Mouse (Mus musculus) G1E-ER4 (cell line): ENCODE data around the gene Agpat1. TPM values are rescaled to one million over a fixed set of nuclear protein-coding genes. Genes with fewer than 3 reads are reported as not detected.

Experiments used
- GATA1 ChIP-seq: IDR thresholded peaks from one replicate; pipeline ENCODE4 v1.8.0; 2012; ENCODE audit warnings: low read length, inconsistent platforms
- polyA plus RNA-seq: library from polyadenylated mRNA; stranded (reverse); fragments of >175 nt; gene quantifications from 2 replicates; pipeline ENCODE4 v1.2.3, GENCODE M21; 2012

The Agpat1 gene
- polyA plus RNA-seq, 1 experiment = 143 TPM

DNA sequence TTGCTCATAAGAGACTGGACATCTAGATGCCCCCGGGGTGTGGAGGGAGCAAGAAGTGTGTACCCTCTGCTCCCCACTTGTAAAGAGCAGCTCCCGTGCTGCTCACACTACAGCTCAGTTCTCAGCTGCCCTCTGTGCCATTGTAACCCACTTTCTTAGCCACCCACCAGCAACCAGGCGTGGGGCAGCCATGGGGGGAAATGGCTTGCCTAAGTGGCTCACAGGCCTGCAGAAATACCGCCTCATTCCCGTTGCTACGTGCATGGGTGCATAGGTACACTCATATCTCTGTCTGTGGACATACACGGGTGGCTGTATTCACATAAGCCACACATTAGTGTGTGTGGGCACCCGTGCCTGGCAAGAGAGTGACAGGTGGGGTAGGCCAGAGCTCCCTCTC is 58.9 kb downstream of the Agpat1 start:
- no peak for TF ChIP-seq GATA1

Other genes starting within 250 kb of the Agpat1 start
- not detected in 2 replicates for gene Btnl2, start 249.4 kb upstream of the Agpat1 start, polyA plus RNA-seq
- not detected in 2 replicates for gene Btnl1, start 227.1 kb upstream of the Agpat1 start, polyA plus RNA-seq
- not detected in 2 replicates for gene BC051142, start 205.4 kb upstream of the Agpat1 start, polyA plus RNA-seq
- not detected in 2 replicates for gene Btnl4, start 126.9 kb upstream of the Agpat1 start, polyA plus RNA-seq
- gene Btnl6, start 86.9 kb upstream of the Agpat1 start, polyA plus RNA-seq = not detected in 2 replicates
- gene Notch4, start 40.0 kb upstream of the Agpat1 start, polyA plus RNA-seq = 0.78 and 0.90 TPM in 2 replicates
- gene Gpsm3, start 14.5 kb upstream of the Agpat1 start, polyA plus RNA-seq = 297 and 335 TPM in 2 replicates
- 127 and 177 TPM in 2 replicates for gene Pbx2, start 13.0 kb upstream of the Agpat1 start, polyA plus RNA-seq
- gene Ager, start 6.4 kb upstream of the Agpat1 start, polyA plus RNA-seq = 4.7 and 5.9 TPM in 2 replicates
- gene Rnf5, start 572 bp upstream of the Agpat1 start, polyA plus RNA-seq = 67.6 and 71.2 TPM in 2 replicates
- 1.1 and 1.4 TPM in 2 replicates for gene Egfl8, start 11.7 kb downstream of the Agpat1 start, polyA plus RNA-seq
- 28.0 and 46.7 TPM in 2 replicates for gene Ppt2, start 24.2 kb downstream of the Agpat1 start, polyA plus RNA-seq
- gene Prrt1, start 25.3 kb downstream of the Agpat1 start, polyA plus RNA-seq = 0.04 TPM in 1 of 2 replicates, not detected in the other
- gene Fkbpl, start 40.5 kb downstream of the Agpat1 start, polyA plus RNA-seq = 7.1 and 7.5 TPM in 2 replicates
- 130 TPM in 2 replicates for gene Atf6b, start 42.9 kb downstream of the Agpat1 start, polyA plus RNA-seq
- not detected in 2 replicates for gene Tnxb, start 66.3 kb downstream of the Agpat1 start, polyA plus RNA-seq
- gene C4b, start 139.6 kb downstream of the Agpat1 start, polyA plus RNA-seq = not detected in 2 replicates
- gene Cyp21a1, start 200.3 kb downstream of the Agpat1 start, polyA plus RNA-seq = not detected in 2 replicates
- gene Stk19, start 232.7 kb downstream of the Agpat1 start, polyA plus RNA-seq = 52.4 and 52.9 TPM in 2 replicates
- 47.6 and 78.7 TPM in 2 replicates for gene Dxo, start 232.8 kb downstream of the Agpat1 start, polyA plus RNA-seq
- gene Skiv2l, start 245.9 kb downstream of the Agpat1 start, polyA plus RNA-seq = 62.2 and 65.4 TPM in 2 replicates
- gene Nelfe, start 246.1 kb downstream of the Agpat1 start, polyA plus RNA-seq = 375 and 385 TPM in 2 replicates